Mouse (Mus musculus): ENCODE measurements around the gene Chn2. TPM values are rescaled to one million over a fixed set of nuclear protein-coding genes. Genes with fewer than 3 reads are reported as not detected.
A peak's percentile ranks its signal among the peaks of the same experiment; 100 is the strongest.
"Not testable (repeated sequence)": the region's sequence is repeated elsewhere in the genome, so short reads cannot be mapped to it uniquely, and the experiment has no call there.

Chn2 gene
- polyA plus RNA-seq, 1 experiment from 2014 or later, result 29.2 TPM

GRCm38 (mm10) chr6:54170286-54170894, 131.0 kb downstream of the Chn2 start:
- H3K27ac ChIP-seq (ENCODE audit: low read length), result no peak overlapping the region

GRCm38 (mm10) chr6:54171385-54171784, 132.0 kb downstream of the Chn2 start:
- no peak for ATAC-seq
- WGBS, result 77% methylated on average over 6 of the region's 6 CpGs

More at GRCm38 (mm10) chr6:54170286-54170894, 131.0 kb downstream of the Chn2 start:
- H3K27me3 ChIP-seq (ENCODE audit: control insufficient read depth, insufficient read depth, low read depth, low read length), result no peaks in the 10 kb centered on the region
- H3K4me2 ChIP-seq (ENCODE audit: low read length), result no peak overlapping the region
- H3K9me3 ChIP-seq (replicated peaks; ENCODE audit: control insufficient read depth, low read length, poor library complexity, severe bottlenecking), result no peaks in the 10 kb centered on the region
- no peak overlapping the region for H3K4me3 ChIP-seq (ENCODE audit: low read depth, low read length)
- H3K4me1 ChIP-seq (ENCODE audit: control insufficient read depth, insufficient read depth, low read length), result no peaks in the 10 kb centered on the region; the same call in 1 of the 2 replicates
- H3K9ac ChIP-seq (ENCODE audit: low read depth, low read length), result no peak overlapping the region
- ATAC-seq, result no peak
- 69% methylated on average over 11 of the region's 11 CpGs for WGBS
- H3K36me3 ChIP-seq (ENCODE audit: control insufficient read depth, insufficient read depth, low read length), result no peaks in the 10 kb centered on the region

DNA sequence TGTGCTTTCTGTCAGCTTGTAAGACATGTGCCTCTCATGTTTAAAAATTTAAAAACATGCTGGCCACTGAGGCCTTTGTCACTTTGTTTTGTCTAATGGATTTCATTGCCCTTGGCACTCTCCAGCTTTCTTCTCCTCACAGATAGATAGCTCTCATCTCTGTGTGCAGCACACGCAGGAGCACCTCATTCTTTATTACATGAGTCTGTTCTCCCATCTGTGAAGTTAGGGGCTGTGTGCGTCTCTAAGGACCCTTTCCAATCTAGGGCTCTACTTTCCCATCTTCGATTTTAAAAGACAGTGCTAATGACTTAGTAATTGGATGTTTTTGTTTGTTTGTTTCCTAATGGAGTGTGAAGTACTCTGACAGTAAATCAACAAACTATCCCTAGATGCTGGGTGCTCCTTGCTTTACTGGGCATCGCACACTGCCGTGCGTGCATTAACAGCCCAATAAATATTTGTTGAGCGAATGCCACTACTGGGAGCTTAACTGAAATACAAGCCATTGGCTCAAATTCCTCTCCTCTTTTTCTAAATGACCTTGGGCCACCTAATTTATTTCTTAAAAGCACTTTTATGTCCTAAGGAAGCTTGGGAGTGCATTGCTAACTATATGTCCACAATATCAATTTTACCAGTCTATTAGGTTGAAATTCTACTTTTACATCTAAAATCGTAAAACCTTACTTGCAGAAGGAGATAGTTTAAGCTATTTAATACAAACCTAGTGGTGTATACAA, 136.3 kb downstream of the Chn2 start:
- H3K4me3 ChIP-seq (ENCODE audit: low read depth, low read length), result no peak overlapping the region
- H3K9me3 ChIP-seq (replicated peaks; ENCODE audit: control insufficient read depth, low read length, poor library complexity, severe bottlenecking), result no peaks in the 10 kb centered on the region
- no peak for ATAC-seq
- no peak overlapping the region for H3K9ac ChIP-seq (ENCODE audit: low read depth, low read length)
- H3K4me1 ChIP-seq (ENCODE audit: control insufficient read depth, insufficient read depth, low read length), result no peaks in the 10 kb centered on the region
- H3K36me3 ChIP-seq (ENCODE audit: control insufficient read depth, insufficient read depth, low read length), result no peaks in the 10 kb centered on the region
- no peaks in the 10 kb centered on the region for H3K27me3 ChIP-seq (ENCODE audit: control insufficient read depth, insufficient read depth, low read depth, low read length)
- 79% methylated on average over 8 of the region's 8 CpGs for WGBS
- H3K27ac ChIP-seq (ENCODE audit: low read length), result no peak overlapping the region
- H3K4me2 ChIP-seq (ENCODE audit: low read length), result no peak overlapping the region

More at GRCm38 (mm10) chr6:54171385-54171784, 132.0 kb downstream of the Chn2 start:
- Histone ChIP-seq H3K27ac (ENCODE audit: low read length) (no peak overlapping the region), H3K27me3 (ENCODE audit: control insufficient read depth, insufficient read depth, low read depth, low read length) (no peaks in the 10 kb centered on the region), H3K4me1 (ENCODE audit: control insufficient read depth, insufficient read depth, low read length) (no peaks in the 10 kb centered on the region; the same call in 1 of the 2 replicates), H3K9me3 (replicated peaks; ENCODE audit: control insufficient read depth, low read length, poor library complexity, severe bottlenecking) (no peaks in the 10 kb centered on the region), H3K36me3 (ENCODE audit: control insufficient read depth, insufficient read depth, low read length) (no peaks in the 10 kb centered on the region), H3K4me3 (ENCODE audit: low read depth, low read length) (no peak overlapping the region), H3K4me2 (ENCODE audit: low read length) (no peak overlapping the region), H3K9ac (ENCODE audit: low read depth, low read length) (no peak overlapping the region)

GRCm38 (mm10) chr6:54177081-54177480, 137.7 kb downstream of the Chn2 start:
- ATAC-seq; H3K27me3 ChIP-seq (ENCODE audit: control insufficient read depth, insufficient read depth, low read depth, low read length); H3K27ac ChIP-seq (ENCODE audit: low read length); H3K4me2 ChIP-seq (ENCODE audit: low read length); H3K4me3 ChIP-seq (ENCODE audit: low read depth, low read length); H3K9ac ChIP-seq (ENCODE audit: low read depth, low read length); H3K4me1 ChIP-seq (ENCODE audit: control insufficient read depth, insufficient read depth, low read length); H3K9me3 ChIP-seq (replicated peaks; ENCODE audit: control insufficient read depth, low read length, poor library complexity, severe bottlenecking); H3K36me3 ChIP-seq (ENCODE audit: control insufficient read depth, insufficient read depth, low read length): not testable (repeated sequence)
- WGBS, result 96% methylated on average over 6 of the region's 6 CpGs

DNA sequence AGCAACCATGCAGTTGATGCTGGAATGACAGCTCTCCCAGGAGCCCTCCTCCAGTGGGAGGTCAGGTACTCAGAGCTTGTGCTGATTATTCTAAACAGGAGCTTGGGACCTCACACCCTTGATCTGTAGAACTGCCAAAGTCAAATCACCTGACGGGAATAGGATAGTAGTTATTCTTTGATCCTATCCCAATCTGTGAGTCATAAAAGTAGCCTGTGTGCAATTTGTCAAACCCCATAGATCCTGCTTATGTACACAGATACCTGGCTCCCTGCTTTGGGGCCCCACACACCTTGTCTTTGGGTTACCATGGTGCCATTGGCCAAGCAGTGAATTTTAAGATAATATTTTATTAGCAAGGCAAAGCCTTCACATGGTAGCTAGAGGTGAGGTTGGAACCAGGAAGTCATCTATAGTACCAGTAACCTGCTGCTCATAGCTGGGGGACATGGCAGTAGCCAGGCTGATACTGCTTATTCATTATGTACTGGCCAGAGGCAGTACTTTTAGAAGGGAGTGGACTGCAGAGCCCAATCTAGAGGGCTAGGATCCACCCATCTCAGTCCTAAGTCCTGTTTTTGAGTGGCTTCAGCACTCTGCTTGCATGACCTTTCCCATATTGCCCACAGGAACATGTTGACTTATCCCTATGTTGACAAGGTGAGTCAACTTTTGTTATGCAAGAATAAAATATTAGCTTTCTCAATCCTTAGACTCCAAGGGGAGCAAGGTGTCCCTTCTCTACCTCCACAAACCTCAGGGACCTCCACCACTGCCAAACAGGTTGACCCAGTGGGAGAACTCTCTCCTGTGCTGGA, 139.9 kb downstream of the Chn2 start:
- H3K4me2 ChIP-seq (ENCODE audit: low read length), result no peak overlapping the region
- no peaks in the 10 kb centered on the region for H3K27me3 ChIP-seq (ENCODE audit: control insufficient read depth, insufficient read depth, low read depth, low read length)
- peaks cover 6% of the 10 kb centered on the region for H3K4me1 ChIP-seq (ENCODE audit: control insufficient read depth, insufficient read depth, low read length)
- H3K36me3 ChIP-seq (ENCODE audit: control insufficient read depth, insufficient read depth, low read length), result no peaks in the 10 kb centered on the region
- H3K9me3 ChIP-seq (replicated peaks; ENCODE audit: control insufficient read depth, low read length, poor library complexity, severe bottlenecking), result no peaks in the 10 kb centered on the region
- ATAC-seq, result no peak
- WGBS, result 85% methylated on average over 1 of the region's 1 CpGs
- no peak overlapping the region for H3K27ac ChIP-seq (ENCODE audit: low read length)
- H3K9ac ChIP-seq (ENCODE audit: low read depth, low read length), result no peak overlapping the region
- no peak overlapping the region for H3K4me3 ChIP-seq (ENCODE audit: low read depth, low read length)

GRCm38 (mm10) chr6:54179874-54180212, 140.5 kb downstream of the Chn2 start:
- no peak overlapping the region for H3K9ac ChIP-seq (ENCODE audit: low read depth, low read length)
- no peak overlapping the region for H3K4me2 ChIP-seq (ENCODE audit: low read length)
- H3K27me3 ChIP-seq (ENCODE audit: control insufficient read depth, insufficient read depth, low read depth, low read length), result no peaks in the 10 kb centered on the region
- no peak for ATAC-seq
- H3K9me3 ChIP-seq (replicated peaks; ENCODE audit: control insufficient read depth, low read length, poor library complexity, severe bottlenecking), result no peaks in the 10 kb centered on the region
- peaks cover 6% of the 10 kb centered on the region for H3K4me1 ChIP-seq (ENCODE audit: control insufficient read depth, insufficient read depth, low read length)
- no peaks in the 10 kb centered on the region for H3K36me3 ChIP-seq (ENCODE audit: control insufficient read depth, insufficient read depth, low read length)
- WGBS, result 88% methylated on average over 6 of the region's 6 CpGs
- no peak overlapping the region for H3K27ac ChIP-seq (ENCODE audit: low read length)
- H3K4me3 ChIP-seq (ENCODE audit: low read depth, low read length), result no peak overlapping the region

DNA sequence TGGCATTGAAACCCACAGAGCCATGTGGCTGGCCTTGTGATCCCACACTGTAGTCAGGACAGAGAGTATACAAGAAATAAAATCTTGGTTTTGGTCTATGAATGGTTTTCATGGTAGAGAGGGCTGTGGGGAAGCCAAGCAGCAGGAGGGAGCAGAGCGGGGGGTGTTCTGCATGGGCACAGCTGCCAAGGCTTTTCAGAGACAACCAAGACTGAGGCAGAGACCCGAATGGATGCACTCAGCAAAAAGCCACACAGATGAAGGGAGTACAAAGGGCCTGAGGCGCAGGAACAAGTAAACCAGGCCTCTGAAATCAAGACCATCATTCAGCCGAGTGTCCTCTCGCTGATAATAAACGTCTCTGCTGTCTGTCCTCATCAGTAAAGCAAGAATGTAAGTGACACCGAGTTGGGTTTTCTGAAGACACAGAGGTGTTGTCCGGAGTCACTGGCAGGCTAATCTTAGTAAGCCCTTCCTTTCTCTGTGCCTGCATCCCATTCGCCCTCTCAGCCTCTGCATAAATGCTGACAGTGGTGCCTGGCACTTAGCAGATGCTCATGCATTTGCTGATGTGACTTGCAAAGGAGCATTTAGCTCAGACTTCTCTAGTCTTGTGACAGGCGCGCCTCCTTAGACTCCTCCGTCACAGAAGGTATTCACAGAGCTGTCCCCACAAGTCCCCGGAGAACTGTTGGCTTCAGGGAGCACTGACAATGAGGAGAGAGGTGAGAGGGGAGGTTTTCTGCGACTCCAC, 144.6 kb downstream of the Chn2 start:
- Histone ChIP-seq H3K4me1 (ENCODE audit: control insufficient read depth, insufficient read depth, low read length) (peaks cover 6% of the 10 kb centered on the region), H3K27me3 (ENCODE audit: control insufficient read depth, insufficient read depth, low read depth, low read length) (no peaks in the 10 kb centered on the region), H3K9me3 (replicated peaks; ENCODE audit: control insufficient read depth, low read length, poor library complexity, severe bottlenecking) (no peaks in the 10 kb centered on the region), H3K4me3 (ENCODE audit: low read depth, low read length) (no peak overlapping the region), H3K36me3 (ENCODE audit: control insufficient read depth, insufficient read depth, low read length) (no peaks in the 10 kb centered on the region), H3K9ac (ENCODE audit: low read depth, low read length) (no peak overlapping the region), H3K27ac (ENCODE audit: low read length) (no peak overlapping the region), H3K4me2 (ENCODE audit: low read length) (no peak overlapping the region)
- 45% methylated on average over 14 of the region's 14 CpGs for WGBS
- no peak for ATAC-seq

DNA sequence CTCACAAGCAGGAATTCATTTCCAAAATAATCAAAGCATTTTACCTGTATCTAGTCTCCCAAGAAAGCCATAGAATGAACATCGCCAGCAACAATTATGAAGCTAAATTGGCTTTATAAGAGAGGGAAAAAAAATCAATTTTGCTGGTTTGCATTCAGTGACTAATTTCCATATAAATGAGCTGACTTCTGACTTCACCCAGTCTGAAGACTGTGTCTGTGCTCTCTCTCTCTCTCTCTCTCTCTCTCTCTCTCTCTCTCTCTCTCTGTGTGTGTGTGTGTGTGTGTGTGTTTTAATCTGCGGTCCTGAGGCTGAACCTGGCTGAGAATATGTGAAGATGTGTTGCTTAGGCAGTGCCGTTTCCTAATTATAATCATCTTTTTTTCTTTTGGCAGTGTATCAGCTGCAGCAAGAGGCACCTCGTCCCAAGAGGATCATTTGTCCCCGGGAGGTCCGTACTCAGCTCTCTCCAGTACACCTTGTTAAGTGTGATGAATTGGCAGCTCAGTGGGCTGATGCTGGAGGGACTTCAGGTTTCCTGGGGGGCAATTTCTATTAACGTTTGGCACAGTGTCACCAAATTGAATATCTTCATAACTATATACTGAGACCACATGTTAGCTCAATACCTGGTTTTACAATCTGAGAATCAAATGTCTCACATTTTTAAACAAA, 154.4 kb downstream of the Chn2 start:
- 0 out of 2 replicates have a peak overlapping the region, but pooled peaks have one; percentile 17 for H3K4me2 ChIP-seq (ENCODE audit: low read length)
- H3K27ac ChIP-seq (ENCODE audit: low read length), result peak overlapping the region; percentile 3
- ATAC-seq, result peak; percentile 81
- H3K4me1 ChIP-seq (ENCODE audit: control insufficient read depth, insufficient read depth, low read length), result peaks cover 10% of the 10 kb centered on the region
- no peaks in the 10 kb centered on the region for H3K9me3 ChIP-seq (replicated peaks; ENCODE audit: control insufficient read depth, low read length, poor library complexity, severe bottlenecking)
- H3K4me3 ChIP-seq (ENCODE audit: low read depth, low read length), result no peak overlapping the region
- H3K27me3 ChIP-seq (ENCODE audit: control insufficient read depth, insufficient read depth, low read depth, low read length), result no peaks in the 10 kb centered on the region
- no peak overlapping the region for H3K9ac ChIP-seq (ENCODE audit: low read depth, low read length)
- H3K36me3 ChIP-seq (ENCODE audit: control insufficient read depth, insufficient read depth, low read length), result no peaks in the 10 kb centered on the region
- 22% methylated on average over 7 of the region's 7 CpGs for WGBS

Data from midbrain, embryonic 16.5 days (tissue).